Mouse (Mus musculus): ENCODE results near the gene Crybg3. TPM values are rescaled to one million over a fixed set of nuclear protein-coding genes. Genes with fewer than 3 reads are reported as not detected.

Crybg3 gene
- polyA plus RNA-seq (2014; fragmentation: Nextera tagmentation; extraction: Ambion mirVana), result 6.0 and 6.5 TPM in 2 replicates

GRCm38 (mm10) chr16:59600311-59601251 is at the start of gene Crybg3:
Crybg3 (minus strand) TSS chr16:59600979.
- Histone ChIP-seq H3K4me1 (replicated peaks; ENCODE audit: control insufficient read depth, insufficient read depth, low read length) (0 out of 2 replicates have a peak, but pooled peaks cover 2% of the 10 kb centered on the region), H3K4me2 (ENCODE audit: low read depth, low read length, severe bottlenecking) (peak within 1 kb of the TSS; percentile 75), H3K9me3 (ENCODE audit: control insufficient read depth, low read length) (no peaks in the 10 kb centered on the region), H3K4me3 (ENCODE audit: low read depth, low read length) (peak within 1 kb of the TSS; percentile 64), H3K27me3 (ENCODE audit: control insufficient read depth, insufficient read depth, low read length) (peaks cover 2% of the 10 kb centered on the region; the same call in 1 of the 2 replicates), H3K36me3 (ENCODE audit: control insufficient read depth, insufficient read depth, low read length) (no peaks in the 10 kb centered on the region), H3K27ac (ENCODE audit: low read depth, low read length) (no peak within 1 kb of the TSS), H3K9ac (ENCODE audit: low read length) (peak within 1 kb of the TSS; percentile 72)
- DNase-seq (ENCODE audit: low spot score) (peak; percentile 87), ATAC-seq (replicated peaks; ENCODE audit: low FRiP score) (peak; percentile 86)
- WGBS, result under 1% methylated on average over 75 of the region's 90 CpGs

- H3K4me3 ChIP-seq (ENCODE audit: low read depth, low read length), result no peak overlapping the region
- no peak for ATAC-seq (replicated peaks; ENCODE audit: low FRiP score)
- no peak overlapping the region for H3K4me2 ChIP-seq (ENCODE audit: low read depth, low read length, severe bottlenecking)
- no peak overlapping the region for H3K27ac ChIP-seq (ENCODE audit: low read depth, low read length)
- H3K36me3 ChIP-seq (ENCODE audit: control insufficient read depth, insufficient read depth, low read length), result no peaks in the 10 kb centered on the region
- H3K9me3 ChIP-seq (ENCODE audit: control insufficient read depth, low read length), result no peaks in the 10 kb centered on the region
- WGBS, result 47% methylated on average over 2 of the region's 2 CpGs
- no peak overlapping the region for H3K9ac ChIP-seq (ENCODE audit: low read length)
- no peaks in the 10 kb centered on the region for H3K4me1 ChIP-seq (replicated peaks; ENCODE audit: control insufficient read depth, insufficient read depth, low read length)
- H3K27me3 ChIP-seq (ENCODE audit: control insufficient read depth, insufficient read depth, low read length), result no peaks in the 10 kb centered on the region
- no peak for DNase-seq (ENCODE audit: low spot score)
These were observed 43.0 kb upstream of the Crybg3 start for GRCm38 (mm10) chr16:59643766-59644165.

DNA sequence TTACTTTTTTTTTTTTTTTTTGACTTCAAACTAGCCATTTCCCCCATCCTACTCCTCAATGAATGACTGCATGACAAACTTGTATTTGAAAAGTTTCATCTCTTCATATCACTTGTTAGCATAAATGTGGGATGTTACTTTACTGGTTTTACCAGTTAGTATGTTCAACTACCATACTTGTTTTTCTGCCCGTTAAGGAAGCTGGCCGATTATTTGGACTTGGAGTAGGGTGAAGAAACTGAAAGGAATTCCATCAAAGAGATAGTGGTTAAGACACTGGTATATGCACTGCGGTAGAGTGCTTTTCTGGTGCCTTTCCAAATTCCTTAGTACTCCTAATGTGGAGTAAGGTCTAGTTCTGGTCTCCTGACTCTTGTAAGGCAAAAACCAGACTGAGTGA is 39.2 kb upstream of the Crybg3 start:
- DNase-seq (ENCODE audit: low spot score) (no peak), ATAC-seq (replicated peaks; ENCODE audit: low FRiP score) (no peak)
- H3K9ac ChIP-seq (ENCODE audit: low read length), result no peak overlapping the region
- no peak overlapping the region for H3K4me2 ChIP-seq (ENCODE audit: low read depth, low read length, severe bottlenecking)
- 93% methylated on average over 3 of the region's 3 CpGs for WGBS
- H3K27me3 ChIP-seq (ENCODE audit: control insufficient read depth, insufficient read depth, low read length), result no peaks in the 10 kb centered on the region
- no peaks in the 10 kb centered on the region for H3K9me3 ChIP-seq (ENCODE audit: control insufficient read depth, low read length)
- H3K27ac ChIP-seq (ENCODE audit: low read depth, low read length), result no peak overlapping the region
- H3K4me1 ChIP-seq (replicated peaks; ENCODE audit: control insufficient read depth, insufficient read depth, low read length), result no peaks in the 10 kb centered on the region
- no peaks in the 10 kb centered on the region for H3K36me3 ChIP-seq (ENCODE audit: control insufficient read depth, insufficient read depth, low read length)
- no peak overlapping the region for H3K4me3 ChIP-seq (ENCODE audit: low read depth, low read length)

- H3K27me3 ChIP-seq (ENCODE audit: control insufficient read depth, insufficient read depth, low read length), result no peaks in the 10 kb centered on the region
- peak within 1 kb of the TSS; percentile 60 for H3K4me2 ChIP-seq (ENCODE audit: low read depth, low read length, severe bottlenecking)
- no peaks in the 10 kb centered on the region for H3K9me3 ChIP-seq (ENCODE audit: control insufficient read depth, low read length)
- ATAC-seq (replicated peaks; ENCODE audit: low FRiP score) (peak; percentile 99), DNase-seq (ENCODE audit: low spot score) (peak; percentile 96)
- H3K9ac ChIP-seq (ENCODE audit: low read length), result peak within 1 kb of the TSS; percentile 72
- H3K4me1 ChIP-seq (replicated peaks; ENCODE audit: control insufficient read depth, insufficient read depth, low read length), result no peaks in the 10 kb centered on the region
- WGBS, result under 1% methylated on average over 46 of the region's 46 CpGs
- no peaks in the 10 kb centered on the region for H3K36me3 ChIP-seq (ENCODE audit: control insufficient read depth, insufficient read depth, low read length)
- peak within 1 kb of the TSS; percentile 97 for H3K27ac ChIP-seq (ENCODE audit: low read depth, low read length)
- peak within 1 kb of the TSS; percentile 68 for H3K4me3 ChIP-seq (ENCODE audit: low read depth, low read length)
These were observed 38.4 kb upstream of the Crybg3 start, which contains the start of gene Arl6 for GRCm38 (mm10) chr16:59639102-59639691. Arl6 (minus strand) TSS chr16:59639391.

DNA sequence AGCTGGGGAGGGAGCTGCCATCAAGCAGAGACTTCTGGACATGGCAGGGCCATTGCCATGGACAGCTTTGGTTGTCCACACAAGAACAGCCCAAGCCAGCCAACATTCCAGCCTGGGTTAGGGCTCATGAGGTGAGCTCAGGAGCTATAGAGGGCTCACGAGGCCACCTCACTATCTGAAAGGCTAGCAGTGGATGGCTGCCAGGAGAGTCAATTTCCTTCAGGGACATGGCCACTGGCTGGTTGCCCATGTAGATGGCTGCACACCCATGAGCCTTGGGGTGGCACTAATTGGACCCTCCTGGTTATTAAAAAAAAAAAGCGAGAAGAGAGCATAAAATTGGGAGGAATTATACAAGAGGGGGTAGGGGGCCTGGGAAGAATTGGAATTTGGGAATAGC is 33.8 kb upstream of the Crybg3 start:
- Histone ChIP-seq H3K9ac (ENCODE audit: low read length) (no peak overlapping the region), H3K27me3 (ENCODE audit: control insufficient read depth, insufficient read depth, low read length) (no peaks in the 10 kb centered on the region), H3K9me3 (ENCODE audit: control insufficient read depth, low read length) (no peaks in the 10 kb centered on the region), H3K4me1 (replicated peaks; ENCODE audit: control insufficient read depth, insufficient read depth, low read length) (no peaks in the 10 kb centered on the region), H3K27ac (ENCODE audit: low read depth, low read length) (no peak overlapping the region), H3K4me3 (ENCODE audit: low read depth, low read length) (no peak overlapping the region), H3K36me3 (ENCODE audit: control insufficient read depth, insufficient read depth, low read length) (no peaks in the 10 kb centered on the region), H3K4me2 (ENCODE audit: low read depth, low read length, severe bottlenecking) (no peak overlapping the region)
- 97% methylated on average over 2 of the region's 2 CpGs for WGBS
- no peak for DNase-seq (ENCODE audit: low spot score)
- ATAC-seq (replicated peaks; ENCODE audit: low FRiP score), result no peak

DNA sequence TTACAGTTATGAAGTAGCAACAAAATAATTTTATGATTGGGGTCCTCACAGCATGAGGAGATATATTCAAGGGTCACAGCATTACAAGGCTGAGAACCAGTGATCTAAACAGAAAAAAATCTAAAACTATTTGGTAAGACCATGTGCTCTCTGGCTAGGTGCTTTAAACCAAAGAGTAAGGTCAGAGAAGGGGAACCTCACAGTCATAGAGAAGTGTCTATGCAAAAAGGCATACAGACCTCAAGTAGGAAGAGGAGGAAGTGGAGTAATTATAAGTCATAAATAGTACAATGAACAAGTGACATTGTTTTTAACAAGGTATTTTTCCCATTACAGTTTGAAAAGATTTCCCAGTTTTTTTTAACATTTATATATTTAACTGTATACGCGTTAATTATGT is 20.8 kb upstream of the Crybg3 start:
- ATAC-seq (replicated peaks; ENCODE audit: low FRiP score) (no peak), DNase-seq (ENCODE audit: low spot score) (no peak)
- H3K27me3 ChIP-seq (ENCODE audit: control insufficient read depth, insufficient read depth, low read length), result no peaks in the 10 kb centered on the region
- no peaks in the 10 kb centered on the region for H3K4me1 ChIP-seq (replicated peaks; ENCODE audit: control insufficient read depth, insufficient read depth, low read length)
- no peak overlapping the region for H3K4me2 ChIP-seq (ENCODE audit: low read depth, low read length, severe bottlenecking)
- no peak overlapping the region for H3K4me3 ChIP-seq (ENCODE audit: low read depth, low read length)
- H3K27ac ChIP-seq (ENCODE audit: low read depth, low read length), result no peak overlapping the region
- no peaks in the 10 kb centered on the region for H3K9me3 ChIP-seq (ENCODE audit: control insufficient read depth, low read length)
- 98% methylated on average over 2 of the region's 2 CpGs for WGBS
- no peak overlapping the region for H3K9ac ChIP-seq (ENCODE audit: low read length)
- H3K36me3 ChIP-seq (ENCODE audit: control insufficient read depth, insufficient read depth, low read length), result no peaks in the 10 kb centered on the region

DNA sequence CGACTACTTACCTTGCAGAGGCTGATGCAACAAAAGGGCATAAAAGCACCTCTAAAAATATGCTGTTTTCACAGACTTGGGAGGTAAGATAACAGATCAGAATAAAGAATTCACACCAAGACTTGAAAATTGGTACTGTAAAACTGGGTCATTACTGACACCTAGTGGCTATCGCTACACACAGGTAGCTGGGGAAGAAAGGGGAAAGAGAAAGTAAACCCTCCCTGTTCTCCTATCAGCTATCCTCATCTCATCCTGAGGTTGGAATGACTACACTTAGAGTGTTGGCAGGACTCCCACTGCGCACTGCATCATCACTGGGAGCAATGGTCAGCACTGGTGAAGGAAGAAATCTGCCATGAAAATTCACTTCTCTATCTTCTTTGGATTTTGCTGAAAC is 16.4 kb upstream of the Crybg3 start:
- 52% methylated on average over 3 of the region's 3 CpGs for WGBS
- Histone ChIP-seq H3K36me3 (ENCODE audit: control insufficient read depth, insufficient read depth, low read length) (no peaks in the 10 kb centered on the region), H3K4me1 (replicated peaks; ENCODE audit: control insufficient read depth, insufficient read depth, low read length) (no peaks in the 10 kb centered on the region), H3K9ac (ENCODE audit: low read length) (no peak overlapping the region), H3K4me2 (ENCODE audit: low read depth, low read length, severe bottlenecking) (no peak overlapping the region), H3K9me3 (ENCODE audit: control insufficient read depth, low read length) (no peaks in the 10 kb centered on the region), H3K4me3 (ENCODE audit: low read depth, low read length) (no peak overlapping the region), H3K27ac (ENCODE audit: low read depth, low read length) (no peak overlapping the region), H3K27me3 (ENCODE audit: control insufficient read depth, insufficient read depth, low read length) (no peaks in the 10 kb centered on the region)
- ATAC-seq (replicated peaks; ENCODE audit: low FRiP score), result 0 out of 2 replicates have a peak, but pooled peaks have one; percentile 51
- DNase-seq (ENCODE audit: low spot score), result no peak

- H3K27me3 ChIP-seq (ENCODE audit: control insufficient read depth, insufficient read depth, low read length), result no peaks in the 10 kb centered on the region
- 82% methylated on average over 3 of the region's 3 CpGs for WGBS
- H3K4me2 ChIP-seq (ENCODE audit: low read depth, low read length, severe bottlenecking), result no peak overlapping the region
- no peaks in the 10 kb centered on the region for H3K9me3 ChIP-seq (ENCODE audit: control insufficient read depth, low read length)
- no peak overlapping the region for H3K27ac ChIP-seq (ENCODE audit: low read depth, low read length)
- DNase-seq (ENCODE audit: low spot score) (no peak), ATAC-seq (replicated peaks; ENCODE audit: low FRiP score) (no peak)
- H3K9ac ChIP-seq (ENCODE audit: low read length), result no peak overlapping the region
- H3K4me3 ChIP-seq (ENCODE audit: low read depth, low read length), result no peak overlapping the region
- no peaks in the 10 kb centered on the region for H3K4me1 ChIP-seq (replicated peaks; ENCODE audit: control insufficient read depth, insufficient read depth, low read length)
- H3K36me3 ChIP-seq (ENCODE audit: control insufficient read depth, insufficient read depth, low read length), result no peaks in the 10 kb centered on the region
These were observed 14.9 kb upstream of the Crybg3 start for GRCm38 (mm10) chr16:59615675-59616074.

All from forebrain, embryonic 11.5 days (tissue).